Mouse (Mus musculus) olfactory bulb, adult 2 months (tissue): ENCODE results near the gene Adgre5.

Experiments used
- CTCF ChIP-seq: fragments of 200-500 bp; IDR thresholded peaks from 2 replicates; pipeline ENCODE4 v1.5.1; 2012; ENCODE audit warnings: low read depth, mild to moderate bottlenecking, low read length, moderate library complexity; ENCODE audit not compliant: insufficient read depth
- POLR2A ChIP-seq: fragments of 200-500 bp; IDR thresholded peaks from 2 replicates; pipeline ENCODE4 v1.6.1; 2012; ENCODE audit warnings: mild to moderate bottlenecking, low read depth, low read length, moderate library complexity; ENCODE audit not compliant: insufficient read depth

GRCm38 (mm10) chr8:83700423-83701085 is 40.6 kb downstream of the Adgre5 start:
- TF ChIP-seq POLR2A (no peak), CTCF (no peak)
